Mouse (Mus musculus): ENCODE data around the gene Slit3. TPM values are rescaled to one million over a fixed set of nuclear protein-coding genes. Genes with fewer than 3 reads are reported as not detected.

Gene Slit3
- polyA plus RNA-seq, 1 experiment from 2014 or later: not detected

DNA sequence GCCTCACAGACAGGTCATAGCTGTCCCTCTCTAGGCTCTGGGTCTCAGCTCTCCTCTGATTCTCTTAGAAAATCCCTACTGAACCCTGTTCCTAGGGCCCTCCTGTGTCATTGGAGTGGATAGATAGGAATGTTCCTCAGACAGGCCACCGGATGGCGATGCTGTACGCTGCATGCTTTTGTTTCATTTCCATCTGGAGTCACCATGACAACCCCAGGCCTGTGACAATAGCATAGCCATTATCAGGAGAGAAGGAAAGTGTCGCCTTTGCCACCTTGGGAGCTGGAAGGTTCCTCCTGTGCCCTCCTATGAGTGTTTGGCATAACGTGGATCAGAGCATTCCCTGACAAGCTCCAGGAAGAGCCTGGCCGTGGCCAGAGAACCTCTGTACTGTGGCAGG, 482.9 kb downstream of the Slit3 start:
- no peaks in the 10 kb centered on the region for H3K36me3 ChIP-seq (ENCODE audit: inconsistent target)
- 81% methylated on average over 6 of the region's 6 CpGs for WGBS (ENCODE audit: missing documents)
- H3K4me3 ChIP-seq (ENCODE audit: inconsistent target): no peak overlapping the region
- no peaks in the 10 kb centered on the region for H3K79me2 ChIP-seq (ENCODE audit: inconsistent target)
- no peak overlapping the region for H3K27ac ChIP-seq

GRCm38 (mm10) chr11:35604848-35605790, 484.1 kb downstream of the Slit3 start:
- H3K79me2 ChIP-seq (ENCODE audit: inconsistent target): no peaks in the 10 kb centered on the region
- 90% methylated on average over 18 of the region's 18 CpGs for WGBS (ENCODE audit: missing documents)

GRCm38 (mm10) chr11:35607191-35607590, 486.2 kb downstream of the Slit3 start:
- Histone ChIP-seq H3K4me3 (ENCODE audit: inconsistent target) (no peak overlapping the region), H3K36me3 (ENCODE audit: inconsistent target) (no peaks in the 10 kb centered on the region), H3K79me2 (ENCODE audit: inconsistent target) (no peaks in the 10 kb centered on the region), H3K27ac (no peak overlapping the region)
- WGBS (ENCODE audit: missing documents): 88% methylated on average over 4 of the region's 4 CpGs

More at GRCm38 (mm10) chr11:35604848-35605790, 484.1 kb downstream of the Slit3 start:
- no peaks in the 10 kb centered on the region for H3K36me3 ChIP-seq (ENCODE audit: inconsistent target)
- H3K4me3 ChIP-seq (ENCODE audit: inconsistent target): no peak overlapping the region
- no peak overlapping the region for H3K27ac ChIP-seq

DNA sequence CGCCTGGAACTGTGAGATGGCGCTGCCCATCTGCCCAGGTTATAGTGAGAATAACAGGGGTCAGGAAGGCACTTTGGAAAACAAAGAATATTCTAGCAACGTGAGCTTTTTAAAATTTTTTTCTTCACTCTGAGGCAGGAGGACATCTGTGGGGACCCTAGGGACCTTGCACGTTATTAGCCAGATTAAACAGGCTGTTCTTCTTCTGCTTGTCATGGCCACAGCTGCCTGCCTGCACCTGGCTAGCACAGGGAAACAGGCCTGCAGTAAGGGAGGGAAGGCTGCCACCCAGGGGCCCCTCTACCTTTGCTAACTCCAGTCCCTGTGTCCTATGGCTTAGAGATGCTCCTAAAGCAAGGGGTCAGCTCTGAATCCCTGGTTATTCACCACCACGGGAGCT, 487.8 kb downstream of the Slit3 start:
- 81% methylated on average over 5 of the region's 5 CpGs for whole genome bisulfite sequencing (ENCODE audit: missing documents)
- no peak overlapping the region for H3K27ac ChIP-seq
- no peaks in the 10 kb centered on the region for H3K36me3 ChIP-seq (ENCODE audit: inconsistent target)
- H3K4me3 ChIP-seq (ENCODE audit: inconsistent target): no peak overlapping the region
- H3K79me2 ChIP-seq (ENCODE audit: inconsistent target): no peaks in the 10 kb centered on the region

- 82% methylated on average over 12 of the region's 13 CpGs for WGBS (ENCODE audit: missing documents)
- no peak overlapping the region for H3K4me3 ChIP-seq (ENCODE audit: inconsistent target)
These were observed 491.4 kb downstream of the Slit3 start for GRCm38 (mm10) chr11:35612262-35612896.

DNA sequence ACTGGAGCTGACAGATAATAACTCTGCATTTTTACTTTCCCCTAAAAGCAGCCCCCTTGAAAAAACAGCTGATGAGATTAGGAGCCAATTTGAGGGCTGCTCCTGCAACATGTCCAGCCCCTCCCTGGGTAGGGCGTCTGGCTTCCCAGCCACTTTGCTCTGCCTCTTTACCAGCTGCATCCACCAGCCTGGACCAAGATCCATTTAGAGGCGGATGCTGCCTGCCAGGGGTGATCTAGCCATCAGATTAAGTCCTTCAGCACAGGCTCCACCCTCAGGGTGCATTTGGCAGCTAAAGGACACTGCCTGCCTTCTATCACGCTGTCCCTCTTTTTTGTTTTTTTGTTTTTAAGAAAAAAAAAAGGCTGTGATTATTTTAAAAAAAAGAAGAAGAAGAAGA, 493.5 kb downstream of the Slit3 start:
- Histone ChIP-seq H3K36me3 (ENCODE audit: inconsistent target) (no peaks in the 10 kb centered on the region), H3K79me2 (ENCODE audit: inconsistent target) (no peaks in the 10 kb centered on the region), H3K27ac (no peak overlapping the region), H3K4me3 (ENCODE audit: inconsistent target) (no peak overlapping the region)
- 65% methylated on average over 3 of the region's 3 CpGs for WGBS (ENCODE audit: missing documents)

More at GRCm38 (mm10) chr11:35612262-35612896, 491.4 kb downstream of the Slit3 start:
- Histone ChIP-seq H3K79me2 (ENCODE audit: inconsistent target) (no peaks in the 10 kb centered on the region), H3K36me3 (ENCODE audit: inconsistent target) (no peaks in the 10 kb centered on the region), H3K27ac (no peak overlapping the region)

GRCm38 (mm10) chr11:35619421-35619820, 498.4 kb downstream of the Slit3 start:
- Histone ChIP-seq H3K36me3 (ENCODE audit: inconsistent target) (no peaks in the 10 kb centered on the region), H3K27ac (no peak overlapping the region)
- 93% methylated on average over 14 of the region's 14 CpGs for WGBS (ENCODE audit: missing documents)

DNA sequence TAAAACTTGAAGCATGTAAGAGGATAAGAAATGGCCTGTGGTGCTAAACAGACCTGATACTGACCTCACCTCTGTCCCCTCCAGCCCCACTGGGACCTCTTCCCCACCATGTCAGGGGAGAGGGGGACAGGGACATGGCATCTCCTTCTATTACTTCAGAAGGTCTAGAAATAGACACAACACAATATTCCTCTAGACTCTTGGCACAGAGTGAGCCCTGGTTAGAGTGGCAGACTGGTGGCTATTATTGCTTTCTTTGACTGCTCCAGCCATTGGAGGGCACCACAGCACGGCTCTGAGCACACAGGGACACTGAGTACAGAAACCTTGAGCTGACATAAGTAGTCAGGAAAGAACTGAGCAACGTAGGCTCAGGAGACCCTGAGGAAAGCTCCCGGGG, 501.7 kb downstream of the Slit3 start:
- WGBS (ENCODE audit: missing documents): 77% methylated on average over 3 of the region's 3 CpGs

More at GRCm38 (mm10) chr11:35619421-35619820, 498.4 kb downstream of the Slit3 start:
- H3K4me3 ChIP-seq (ENCODE audit: inconsistent target): no peak overlapping the region
- no peaks in the 10 kb centered on the region for H3K79me2 ChIP-seq (ENCODE audit: inconsistent target)

DNA sequence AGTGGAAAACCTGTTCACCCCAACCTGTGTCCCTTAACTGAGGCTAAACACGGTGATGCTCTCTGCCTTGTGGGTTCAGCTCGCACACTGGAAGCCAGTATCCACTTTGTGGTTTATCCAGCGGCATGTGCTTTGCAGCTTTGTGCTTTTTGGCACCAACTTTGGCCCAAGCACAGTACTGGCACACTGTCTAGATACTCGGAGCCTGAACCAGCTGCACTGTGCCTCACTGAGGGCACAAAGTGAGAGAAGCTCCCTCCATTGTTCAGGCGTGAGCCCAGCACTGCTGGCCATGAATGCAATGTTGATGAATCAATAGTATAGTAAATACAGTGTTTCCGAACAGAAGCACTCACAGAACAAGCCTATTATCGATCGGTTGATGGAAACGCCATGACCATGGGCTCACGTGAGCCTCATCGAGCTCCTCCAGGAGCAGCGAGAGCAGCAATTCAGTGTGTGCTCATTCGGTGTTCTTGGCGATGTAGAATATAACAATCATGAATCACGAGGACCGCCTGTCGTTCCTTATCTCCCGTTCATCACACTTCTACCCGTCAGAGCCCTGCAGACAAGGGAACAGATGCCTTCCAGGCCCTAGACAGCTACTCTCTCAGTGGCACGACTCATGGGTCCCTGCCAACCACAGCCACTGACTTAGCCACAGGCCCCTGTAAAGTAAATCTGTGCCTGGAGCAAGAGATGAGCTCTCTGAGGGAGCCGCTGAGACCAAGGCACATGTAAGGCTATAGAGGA, 503.7 kb downstream of the Slit3 start:
- 86% methylated on average over 21 of the region's 21 CpGs for WGBS (ENCODE audit: missing documents)
- H3K27ac ChIP-seq: no peak overlapping the region
- no peaks in the 10 kb centered on the region for H3K36me3 ChIP-seq (ENCODE audit: inconsistent target)
- no peaks in the 10 kb centered on the region for H3K79me2 ChIP-seq (ENCODE audit: inconsistent target)
- H3K4me3 ChIP-seq (ENCODE audit: inconsistent target): no peak overlapping the region

More for the DNA sequence above, 501.7 kb downstream of the Slit3 start:
- Histone ChIP-seq H3K4me3 (ENCODE audit: inconsistent target) (no peak overlapping the region), H3K36me3 (ENCODE audit: inconsistent target) (no peaks in the 10 kb centered on the region), H3K79me2 (ENCODE audit: inconsistent target) (no peaks in the 10 kb centered on the region), H3K27ac (no peak overlapping the region)

DNA sequence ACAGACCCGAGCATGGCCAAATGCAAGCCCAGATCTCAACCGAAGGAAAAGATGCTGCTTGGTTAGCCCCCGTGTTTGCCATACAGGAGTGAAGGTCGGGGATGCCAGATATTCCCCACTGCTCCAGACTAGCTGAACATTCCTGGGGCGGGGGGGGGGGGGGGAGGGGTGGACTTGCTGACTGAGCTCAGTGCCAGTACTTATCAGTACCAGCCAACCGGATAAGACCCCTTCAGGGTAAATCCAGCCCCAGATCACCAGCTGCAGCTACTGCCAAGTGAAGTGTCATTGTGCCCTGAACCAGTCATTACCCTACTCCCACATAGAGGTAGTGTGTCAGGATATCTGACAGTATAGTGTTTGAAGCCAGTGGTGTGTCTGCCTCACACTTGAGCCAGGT, 504.6 kb downstream of the Slit3 start:
- no peak overlapping the region for H3K4me3 ChIP-seq (ENCODE audit: inconsistent target)
- H3K27ac ChIP-seq: no peak overlapping the region
- 89% methylated on average over 5 of the region's 6 CpGs for WGBS (ENCODE audit: missing documents)
- H3K36me3 ChIP-seq (ENCODE audit: inconsistent target): no peaks in the 10 kb centered on the region
- no peaks in the 10 kb centered on the region for H3K79me2 ChIP-seq (ENCODE audit: inconsistent target)

DNA sequence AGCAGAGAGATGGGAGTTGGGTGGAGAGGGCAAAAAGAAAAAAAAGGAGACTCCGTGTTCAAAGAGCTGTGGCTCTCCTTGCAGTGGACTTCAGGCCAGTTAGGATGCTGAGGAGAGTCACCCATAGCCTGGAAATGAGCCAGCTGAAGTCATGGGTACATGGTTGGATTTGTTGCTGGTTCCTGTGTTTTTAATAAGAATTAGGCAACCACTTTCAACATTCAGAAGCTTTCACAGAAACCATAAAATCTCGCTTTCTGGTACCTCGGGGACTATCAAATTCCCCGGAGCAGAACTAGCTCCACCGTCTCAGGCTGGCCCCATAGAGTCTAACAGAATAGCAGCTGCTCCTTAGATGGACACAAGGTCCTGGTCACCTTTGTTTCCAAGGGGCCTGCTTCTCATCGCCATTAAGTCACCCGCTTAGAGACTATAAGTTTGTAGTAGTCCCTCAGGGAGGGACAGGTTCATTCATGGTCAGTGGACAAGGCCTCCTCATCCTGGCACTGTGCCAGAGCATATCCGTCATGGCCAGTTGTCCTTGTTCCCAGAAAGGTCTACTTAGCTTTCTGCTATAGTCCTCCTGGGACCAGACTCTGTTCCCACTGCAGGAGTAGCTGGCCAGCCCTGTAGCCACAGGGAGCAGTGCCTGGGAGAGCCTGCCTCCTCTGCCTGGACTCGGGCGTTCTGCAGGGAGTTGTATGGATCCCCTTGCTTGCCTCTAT, 505.3 kb downstream of the Slit3 start:
- no peak overlapping the region for H3K27ac ChIP-seq
- no peaks in the 10 kb centered on the region for H3K36me3 ChIP-seq (ENCODE audit: inconsistent target)
- 90% methylated on average over 9 of the region's 10 CpGs for WGBS (ENCODE audit: missing documents)
- H3K79me2 ChIP-seq (ENCODE audit: inconsistent target): no peaks in the 10 kb centered on the region
- H3K4me3 ChIP-seq (ENCODE audit: inconsistent target): no peak overlapping the region

- Histone ChIP-seq H3K36me3 (ENCODE audit: inconsistent target) (no peaks in the 10 kb centered on the region), H3K79me2 (ENCODE audit: inconsistent target) (no peaks in the 10 kb centered on the region), H3K27ac (no peak overlapping the region), H3K4me3 (ENCODE audit: inconsistent target) (no peak overlapping the region)
- 42% methylated on average over 3 of the region's 3 CpGs for WGBS (ENCODE audit: missing documents)
These were observed 506.8 kb downstream of the Slit3 start for GRCm38 (mm10) chr11:35627815-35628214.

GRCm38 (mm10) chr11:35632262-35632661, 511.2 kb downstream of the Slit3 start:
- no peak overlapping the region for H3K4me3 ChIP-seq (ENCODE audit: inconsistent target)
- no peak overlapping the region for H3K27ac ChIP-seq
- WGBS (ENCODE audit: missing documents): 21% methylated on average over 5 of the region's 5 CpGs
- no peaks in the 10 kb centered on the region for H3K79me2 ChIP-seq (ENCODE audit: inconsistent target)
- H3K36me3 ChIP-seq (ENCODE audit: inconsistent target): no peaks in the 10 kb centered on the region

DNA sequence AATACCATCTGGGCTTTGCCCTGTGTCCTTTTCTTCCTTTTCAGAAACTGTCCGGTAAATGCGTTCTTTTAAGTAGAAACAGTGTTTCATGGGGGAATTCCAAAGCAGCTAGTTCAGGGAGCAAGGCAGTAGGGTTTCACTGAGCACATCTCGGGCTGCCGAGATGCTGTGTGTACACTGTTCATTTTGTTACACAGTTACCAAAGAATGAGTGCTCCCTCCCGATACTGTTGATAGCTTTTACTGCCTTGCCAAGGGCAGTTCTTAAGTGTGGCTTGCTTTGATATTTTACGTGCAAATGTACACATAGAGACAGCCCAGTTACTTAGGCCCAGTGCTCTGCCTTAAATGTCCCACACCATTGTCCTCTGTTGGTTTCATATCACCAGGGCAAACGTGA, 516.1 kb downstream of the Slit3 start:
- H3K79me2 ChIP-seq (ENCODE audit: inconsistent target): no peaks in the 10 kb centered on the region
- no peaks in the 10 kb centered on the region for H3K36me3 ChIP-seq (ENCODE audit: inconsistent target)
- 91% methylated on average over 7 of the region's 7 CpGs for WGBS (ENCODE audit: missing documents)
- no peak overlapping the region for H3K4me3 ChIP-seq (ENCODE audit: inconsistent target)
- H3K27ac ChIP-seq: no peak overlapping the region

Measured in macrophage (primary cell).